Mouse (Mus musculus) forebrain, postnatal 0 days (tissue): Measurements from ENCODE around the gene Rsph1. TPM values are rescaled to one million over a fixed set of nuclear protein-coding genes. Genes with fewer than 3 reads are reported as not detected.
A peak's percentile ranks its signal among the peaks of the same experiment; 100 is the strongest.

Experiments
- ATAC-seq: fragments of 200-750 bp; cut with Nextera tagmentation; 2 replicates; pipeline ENCODE4 v1.8.0; 2017; ENCODE audit warnings: mild to moderate bottlenecking, moderate library complexity
- DNase-seq: peaks from one replicate; pipeline ENCODE4 v3.0.0-alpha.2; 2015
- H3K27ac ChIP-seq: fragments of 300-500 bp; sonication (generic); 2 replicates; pipeline ENCODE4 v1.5.1; 2014; ENCODE audit warnings: low read depth, mild to moderate bottlenecking, antibody characterized with exemption, low read length, moderate library complexity, mixed read lengths
- H3K27me3 ChIP-seq: fragments of 300-500 bp; sonication (generic); 2 replicates; pipeline ENCODE4 v1.6.1; 2014; ENCODE audit warnings: mild to moderate bottlenecking, low read length, mixed read lengths; ENCODE audit not compliant: insufficient read depth
- H3K36me3 ChIP-seq: fragments of 300-500 bp; sonication (generic); 2 replicates; pipeline ENCODE4 v1.6.1; 2014; ENCODE audit warnings: mild to moderate bottlenecking, moderate library complexity; ENCODE audit not compliant: insufficient read depth
- H3K4me1 ChIP-seq: fragments of 300-500 bp; sonication (generic); 2 replicates; pipeline ENCODE4 v1.6.1; 2014; ENCODE audit warnings: antibody characterized with exemption; ENCODE audit not compliant: insufficient read depth
- H3K4me2 ChIP-seq: fragments of 300-500 bp; sonication (generic); 2 replicates; pipeline ENCODE4 v1.6.1; 2014; ENCODE audit warnings: low read depth, mild to moderate bottlenecking, moderate library complexity
- H3K4me3 ChIP-seq: fragments of 300-500 bp; sonication (generic); 2 replicates; pipeline ENCODE4 v1.5.1; 2014; ENCODE audit warnings: low read depth, low read length, mixed read lengths
- H3K9ac ChIP-seq: fragments of 300-500 bp; sonication (generic); 2 replicates; pipeline ENCODE4 v1.6.1; 2014; ENCODE audit warnings: mild to moderate bottlenecking
- H3K9me3 ChIP-seq: fragments of 300-500 bp; sonication (generic); 2 replicates; pipeline ENCODE4 v1.6.1; 2016; ENCODE audit warnings: low read length
- CTCF ChIP-seq: sonication (generic); IDR thresholded peaks from 2 replicates; pipeline ENCODE4 v1.5.1; 2016; ENCODE audit warnings: antibody characterized with exemption, control low read depth, low read depth
- WGBS: fragments of 180-500 bp; shearing (Covaris S2); extraction: QIAGEN DNeasy Blood & Tissue Kit; methylation state at CpG from one replicate; pipeline ENCODE4 v1.1.7; 2014; 5-methylcytosine and 5-hydroxymethylcytosine counted together
- polyA plus RNA-seq: library from polyadenylated mRNA; unstranded; fragments of >200 nt; fragmentation: Nextera tagmentation; extraction: Ambion mirVana; gene quantifications from 2 replicates; pipeline ENCODE4 v1.2.1, GENCODE M21; 2015
- total RNA-seq: library from RNA; depleted of rRNA; stranded (reverse); fragments of >200 nt; gene quantifications from 2 replicates; pipeline ENCODE4 v1.2.3, GENCODE M21; 2014

Gene Rsph1
- total and polyA plus RNA-seq, 2 experiments from 2014 or later = 6.0 to 11.3 TPM

DNA sequence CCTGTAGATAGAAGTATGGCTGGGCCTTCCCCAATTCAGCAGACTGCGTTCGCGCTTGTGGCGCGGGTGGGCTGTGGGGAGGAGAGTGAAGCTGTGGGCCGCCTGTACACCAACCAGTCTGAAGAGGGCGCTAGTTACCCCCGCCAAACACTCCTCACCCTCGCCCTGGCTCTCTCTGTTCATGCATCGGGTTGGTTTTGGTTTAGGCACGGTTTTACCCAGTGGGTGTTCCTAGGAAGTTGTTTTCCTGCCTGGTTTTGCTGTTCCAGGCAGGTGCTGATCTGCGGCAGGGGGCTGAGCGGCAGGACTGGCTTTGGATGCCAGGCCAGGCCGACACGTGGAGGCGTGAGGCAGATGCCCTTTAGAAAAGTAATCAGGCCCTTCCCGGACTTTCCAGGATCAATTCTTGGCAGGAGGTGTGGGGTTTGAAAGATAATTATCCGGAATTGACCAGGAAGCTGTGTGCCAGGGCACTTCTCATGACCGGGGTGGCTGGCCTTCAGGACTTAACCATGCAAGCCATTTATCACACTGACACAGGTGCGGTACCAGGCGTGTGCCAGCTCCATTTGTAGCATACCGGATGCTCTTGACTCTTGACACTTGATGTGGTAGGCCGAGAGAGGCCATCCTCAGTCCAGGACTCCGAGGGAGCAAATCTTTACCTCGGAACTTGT lies 18.2 kb upstream of the Rsph1 start:
- H3K4me3 ChIP-seq = peak overlapping the region; percentile 65
- no peaks in the 10 kb centered on the region for H3K27me3 ChIP-seq
- peaks cover 20% of the 10 kb centered on the region for H3K4me1 ChIP-seq
- peak overlapping the region; percentile 88 for H3K4me2 ChIP-seq
- H3K9ac ChIP-seq = peak overlapping the region; percentile 67
- TF ChIP-seq CTCF = peak; percentile 69
- peak; percentile 70 for ATAC-seq
- peak overlapping the region; percentile 81; the same call in 1 of the 2 replicates for H3K27ac ChIP-seq
- H3K36me3 ChIP-seq = no peaks in the 10 kb centered on the region
- WGBS = 18% methylated on average over 25 of the region's 25 CpGs
- no peaks in the 10 kb centered on the region for H3K9me3 ChIP-seq
- peak; percentile 70 for DNase-seq

DNA sequence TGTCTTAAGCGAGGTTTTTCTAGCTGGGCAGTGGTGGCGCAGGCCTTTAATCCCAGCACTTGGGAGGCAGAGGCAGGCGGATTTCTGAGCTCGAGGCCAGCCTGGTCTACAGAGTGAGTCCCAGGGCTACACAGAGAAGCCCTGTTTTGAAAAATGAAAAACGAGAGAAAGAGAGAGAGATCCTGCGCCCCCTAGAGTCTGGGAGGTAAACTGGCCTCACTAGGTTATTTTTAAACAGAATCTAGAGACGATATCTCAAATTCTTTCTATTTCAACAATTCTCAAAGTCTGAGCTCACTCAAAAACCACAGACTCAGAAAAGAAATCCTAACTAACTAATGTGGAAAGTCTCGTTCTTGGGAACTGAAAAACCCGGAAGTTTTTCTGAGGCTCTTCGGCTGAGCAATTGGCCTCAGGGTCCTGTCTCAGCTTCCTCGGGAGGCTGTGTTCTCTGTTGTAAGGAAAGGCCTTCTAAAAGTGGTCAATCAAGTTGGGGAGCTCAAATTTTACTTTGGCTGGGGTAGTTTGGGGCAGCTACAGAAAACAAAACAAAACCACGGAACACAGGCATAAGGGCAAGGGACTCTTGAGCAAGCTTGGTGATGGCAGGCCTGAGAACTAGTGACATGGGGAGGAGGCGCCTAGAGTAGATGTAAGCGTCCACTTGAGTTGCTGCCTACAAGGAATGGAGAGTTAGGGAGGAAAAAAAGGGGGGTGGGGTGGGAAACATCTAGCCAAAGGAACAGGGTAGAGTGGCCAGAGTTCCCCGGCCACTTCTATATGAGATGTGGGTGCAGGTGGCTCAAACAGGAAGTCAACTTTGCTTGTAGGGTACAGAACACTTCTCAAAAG lies 17.4 kb upstream of the Rsph1 start:
- 87% methylated on average over 15 of the region's 15 CpGs for WGBS
- Histone ChIP-seq H3K4me2 (no peak overlapping the region), H3K4me1 (peaks cover 20% of the 10 kb centered on the region), H3K36me3 (no peaks in the 10 kb centered on the region), H3K4me3 (no peak overlapping the region), H3K9me3 (no peaks in the 10 kb centered on the region), H3K27ac (no peak overlapping the region), H3K9ac (no peak overlapping the region), H3K27me3 (no peaks in the 10 kb centered on the region)
- DNase-seq (no peak), ATAC-seq (no peak)
- TF ChIP-seq CTCF = 0 out of 2 replicates have a peak, but pooled peaks have one; percentile 18

DNA sequence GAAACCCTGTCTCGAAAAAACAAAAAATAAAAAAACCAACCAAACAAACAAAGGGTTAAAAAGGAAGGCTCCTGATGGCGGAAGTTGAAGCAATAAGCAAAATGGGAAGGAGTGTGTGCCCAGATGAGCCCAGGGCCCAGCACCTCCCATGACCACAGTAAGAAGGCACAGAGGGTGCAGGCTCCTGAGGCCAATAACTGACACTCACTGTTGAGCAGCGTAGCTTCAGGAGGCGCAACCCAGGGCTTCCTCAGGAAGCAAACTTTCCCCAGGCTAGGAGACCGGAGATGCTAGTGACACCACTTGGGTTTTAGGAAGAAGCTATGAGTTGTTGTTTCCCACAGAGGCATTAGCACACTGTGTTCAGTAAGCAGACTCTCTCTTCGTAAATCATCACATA lies 13.7 kb upstream of the Rsph1 start:
- Histone ChIP-seq H3K4me2 (no peak overlapping the region), H3K4me1 (peaks cover 7% of the 10 kb centered on the region; the same call in 1 of the 2 replicates), H3K36me3 (no peaks in the 10 kb centered on the region), H3K27me3 (no peaks in the 10 kb centered on the region), H3K9me3 (no peaks in the 10 kb centered on the region), H3K9ac (no peak overlapping the region), H3K27ac (no peak overlapping the region), H3K4me3 (no peak overlapping the region)
- ATAC-seq = no peak
- 79% methylated on average over 6 of the region's 6 CpGs for WGBS
- DNase-seq = no peak
- no peak for TF ChIP-seq CTCF

DNA sequence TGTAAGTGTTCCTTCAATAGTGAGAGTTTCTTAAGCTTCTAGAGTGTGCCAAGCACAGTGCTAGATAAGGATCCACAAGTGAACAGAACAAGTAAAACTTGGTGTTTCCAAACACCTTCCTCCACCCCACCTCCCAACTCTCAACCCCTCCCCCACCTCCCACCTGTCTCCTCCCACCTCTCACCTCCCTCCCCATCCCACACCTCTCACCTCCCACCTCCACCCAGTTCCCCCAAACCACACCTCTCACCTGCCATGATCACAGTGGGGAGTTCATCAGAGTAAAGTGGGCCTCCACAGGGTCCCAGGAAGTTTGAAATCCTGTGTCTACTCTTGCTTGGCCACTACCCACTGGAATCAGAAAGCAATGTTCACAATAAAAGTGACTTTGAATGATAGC lies 13.1 kb upstream of the Rsph1 start:
- Histone ChIP-seq H3K27ac (no peak overlapping the region), H3K4me3 (no peak overlapping the region), H3K27me3 (no peaks in the 10 kb centered on the region), H3K4me1 (0 out of 2 replicates have a peak, but pooled peaks cover 1% of the 10 kb centered on the region), H3K36me3 (no peaks in the 10 kb centered on the region), H3K4me2 (no peak overlapping the region), H3K9ac (no peak overlapping the region), H3K9me3 (no peaks in the 10 kb centered on the region)
- no peak for TF ChIP-seq CTCF
- no peak for ATAC-seq
- DNase-seq = no peak

DNA sequence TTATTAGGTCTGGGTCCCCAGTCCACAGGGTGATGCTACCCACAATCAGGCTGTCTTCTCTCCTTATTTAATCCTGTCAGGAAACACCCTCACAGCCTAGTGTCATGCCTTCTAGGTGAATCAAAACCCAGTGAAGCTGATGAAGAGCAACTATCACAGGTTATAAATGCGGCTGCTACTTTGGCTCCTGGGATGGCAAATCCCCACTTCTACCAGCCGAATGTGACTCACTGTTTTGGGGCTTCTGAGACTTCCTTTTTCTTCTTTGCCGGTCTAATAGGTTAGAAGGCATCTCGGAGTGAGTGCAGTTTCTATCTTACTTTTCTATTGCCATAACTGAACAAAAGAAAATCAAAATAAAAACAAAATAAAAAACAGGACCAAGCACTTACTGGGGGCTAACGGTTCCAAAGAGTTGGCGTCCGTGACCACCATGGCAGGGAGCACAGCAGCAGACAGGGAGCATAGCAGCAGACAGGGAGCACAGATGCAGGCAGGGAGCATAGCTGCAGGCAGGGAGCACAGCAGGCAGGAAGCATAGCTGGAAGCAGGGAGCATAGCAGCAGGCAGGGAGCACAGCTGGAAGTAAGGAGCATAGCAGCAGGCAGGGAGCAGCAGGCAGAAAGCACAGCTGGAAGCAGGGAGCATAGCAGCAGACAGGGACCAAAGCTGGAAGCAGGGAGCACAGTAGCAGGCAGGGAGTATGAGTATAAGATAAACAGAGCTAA lies 12.0 kb upstream of the Rsph1 start:
- H3K27ac ChIP-seq = no peak overlapping the region
- DNase-seq = no peak
- no peak for TF ChIP-seq CTCF
- H3K36me3 ChIP-seq = no peaks in the 10 kb centered on the region
- no peak for ATAC-seq
- WGBS = 64% methylated on average over 7 of the region's 7 CpGs
- no peak overlapping the region for H3K4me3 ChIP-seq
- H3K4me1 ChIP-seq = no peaks in the 10 kb centered on the region
- no peak overlapping the region for H3K9ac ChIP-seq
- no peaks in the 10 kb centered on the region for H3K9me3 ChIP-seq
- H3K27me3 ChIP-seq = no peaks in the 10 kb centered on the region
- H3K4me2 ChIP-seq = no peak overlapping the region

DNA sequence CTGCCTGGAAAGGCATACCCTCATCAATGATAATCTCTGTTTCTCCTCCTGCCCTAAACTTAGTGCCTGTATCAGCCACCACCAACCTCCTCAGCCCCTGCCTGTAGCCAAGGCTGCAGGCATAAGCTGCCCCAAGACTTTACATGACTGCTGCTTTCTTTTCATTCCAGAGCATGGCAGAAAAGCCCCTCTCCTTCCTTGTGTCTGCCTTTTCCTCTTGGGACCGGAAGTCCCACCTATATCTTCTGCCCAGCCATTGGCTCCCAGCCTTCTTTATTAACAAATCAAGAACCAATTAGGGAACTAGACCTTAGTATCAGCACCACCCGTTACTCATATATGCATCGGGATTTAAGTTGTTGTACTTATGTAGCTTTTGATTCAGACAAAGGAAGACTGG lies 10.0 kb upstream of the Rsph1 start:
- DNase-seq = no peak
- no peak for TF ChIP-seq CTCF
- Histone ChIP-seq H3K27ac (no peak overlapping the region), H3K27me3 (no peaks in the 10 kb centered on the region), H3K4me2 (no peak overlapping the region), H3K9me3 (no peaks in the 10 kb centered on the region), H3K36me3 (no peaks in the 10 kb centered on the region), H3K9ac (no peak overlapping the region), H3K4me3 (no peak overlapping the region), H3K4me1 (peaks cover 3% of the 10 kb centered on the region; the same call in 1 of the 2 replicates)
- no peak for ATAC-seq
- WGBS = 80% methylated on average over 3 of the region's 3 CpGs

DNA sequence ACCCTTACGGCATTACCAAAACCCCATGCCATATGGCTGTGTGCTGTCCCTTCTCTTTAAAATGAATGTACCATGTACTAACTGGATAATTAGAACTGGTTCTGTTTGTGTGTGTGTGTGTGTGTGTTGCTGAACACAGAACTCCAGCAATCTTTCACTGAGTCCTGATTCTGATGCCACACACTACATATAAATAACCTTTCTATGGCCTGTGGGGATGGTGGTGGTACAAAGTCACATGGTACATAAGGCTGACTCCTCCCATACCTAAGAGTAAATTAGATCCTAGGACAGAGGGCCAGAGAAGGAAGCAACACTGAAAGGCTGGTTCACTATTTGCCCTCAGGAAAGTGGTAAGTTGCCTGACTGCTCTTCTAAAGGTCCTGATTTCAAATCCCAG lies 9.3 kb upstream of the Rsph1 start, which contains the start of gene Slc37a1:
Gene Slc37a1 (plus strand): TSS at position 301 of the 400 bp plus-strand sequence.
- DNase-seq (no peak), ATAC-seq (no peak)
- WGBS = 85% methylated on average over 1 of the region's 1 CpGs
- no peak for TF ChIP-seq CTCF
- Histone ChIP-seq H3K27me3 (no peaks in the 10 kb centered on the region), H3K9ac (no peak within 1 kb of the TSS), H3K4me3 (no peak within 1 kb of the TSS), H3K4me1 (peaks cover 3% of the 10 kb centered on the region; the same call in 1 of the 2 replicates), H3K4me2 (no peak within 1 kb of the TSS), H3K36me3 (no peaks in the 10 kb centered on the region), H3K27ac (no peak within 1 kb of the TSS), H3K9me3 (no peaks in the 10 kb centered on the region)
